Mouse (Mus musculus) heart, adult 2 months (tissue): Measurements from ENCODE around the gene Hbb-bh1.

Experiments
- CTCF ChIP-seq: fragments of 200-600 bp; IDR thresholded peaks from 2 replicates; pipeline ENCODE4 v1.8.1; 2022; ENCODE audit warnings: antibody characterized with exemption, mild to moderate bottlenecking, moderate library complexity
- EP300 ChIP-seq: fragments of 200-500 bp; IDR thresholded peaks from 2 replicates; pipeline ENCODE4 v1.6.1; 2011; ENCODE audit warnings: low read depth, low read length, control low read depth; ENCODE audit not compliant: insufficient read depth

DNA sequence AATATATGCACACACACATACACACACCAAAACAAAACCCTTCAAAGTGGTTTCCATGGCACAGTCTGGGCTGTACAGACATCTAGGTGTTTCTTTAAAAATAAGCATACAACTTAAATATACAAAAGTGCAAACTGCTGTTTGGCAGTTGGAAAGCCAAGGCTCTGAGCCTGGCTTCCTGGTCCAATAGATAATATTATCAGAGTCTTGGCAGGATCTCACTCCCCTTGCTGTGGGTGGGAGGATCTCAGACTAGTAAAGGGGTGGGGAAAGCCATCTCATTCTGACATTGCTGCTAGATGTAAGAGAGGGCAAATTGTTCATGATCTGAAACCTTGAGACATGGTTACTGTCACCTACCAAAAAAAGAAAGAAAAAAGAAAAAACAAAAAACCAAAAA lies 27.7 kb upstream of the Hbb-bh1 start:
- TF ChIP-seq CTCF = no peak
- no peak for TF ChIP-seq EP300
